Mouse (Mus musculus) small intestine, adult 2 months (tissue): ENCODE data around the gene Rpl37. TPM values are rescaled to one million over a fixed set of nuclear protein-coding genes. Genes with fewer than 3 reads are reported as not detected.

Source experiments
- H3K27ac ChIP-seq: fragments of 200-500 bp; 2 replicates; pipeline ENCODE4 v1.5.1; 2012; ENCODE audit warnings: low read depth, low read length, control low read depth, inconsistent platforms; ENCODE audit not compliant: insufficient read depth
- H3K27me3 ChIP-seq: fragments of 200-500 bp; 2 replicates; pipeline ENCODE4 v1.6.1; 2012; ENCODE audit warnings: mild to moderate bottlenecking, moderate library complexity, low read length, inconsistent platforms; ENCODE audit not compliant: control insufficient read depth, insufficient read depth
- H3K36me3 ChIP-seq: fragments of 200-500 bp; 2 replicates; pipeline ENCODE4 v1.6.1; 2012; ENCODE audit warnings: mild to moderate bottlenecking, low read length, control low read depth, inconsistent platforms; ENCODE audit not compliant: control insufficient read depth, insufficient read depth
- H3K4me1 ChIP-seq: fragments of 200-500 bp; 2 replicates; pipeline ENCODE4 v1.6.1; 2012; ENCODE audit warnings: low read length, inconsistent platforms, mixed read lengths; ENCODE audit not compliant: control insufficient read depth, insufficient read depth, insufficient read length
- H3K4me3 ChIP-seq: fragments of 200-500 bp; 2 replicates; pipeline ENCODE4 v1.5.1; 2012; ENCODE audit warnings: low read depth, mild to moderate bottlenecking, control low read depth, inconsistent platforms, low read length, moderate library complexity
- CTCF ChIP-seq: fragments of 200-500 bp; IDR thresholded peaks from 2 replicates; pipeline ENCODE4 v1.5.1; 2012; ENCODE audit warnings: low read depth, mild to moderate bottlenecking, control low read depth, inconsistent platforms, low read length, moderate library complexity, mixed read lengths; ENCODE audit not compliant: insufficient replicate concordance, insufficient read length; ENCODE audit errors: extremely low read depth
- POLR2A ChIP-seq: fragments of 200-500 bp; IDR thresholded peaks from 2 replicates; pipeline ENCODE4 v1.6.1; 2012; ENCODE audit warnings: low read depth, mild to moderate bottlenecking, control low read depth, inconsistent platforms, low read length, moderate library complexity
- WGBS: fragments of 180-500 bp; shearing (Covaris S2); methylation state at CpG from one replicate; pipeline ENCODE4 v1.1.7; 2018; 5-methylcytosine and 5-hydroxymethylcytosine counted together
- polyA plus RNA-seq: library from polyadenylated mRNA; depleted of rRNA; stranded (reverse); fragments of >200 nt; gene quantifications from 2 replicates; pipeline ENCODE4 v1.2.3, GENCODE M21; 2012

Rpl37 gene
- polyA plus RNA-seq, 1 experiment, result 563 TPM

DNA sequence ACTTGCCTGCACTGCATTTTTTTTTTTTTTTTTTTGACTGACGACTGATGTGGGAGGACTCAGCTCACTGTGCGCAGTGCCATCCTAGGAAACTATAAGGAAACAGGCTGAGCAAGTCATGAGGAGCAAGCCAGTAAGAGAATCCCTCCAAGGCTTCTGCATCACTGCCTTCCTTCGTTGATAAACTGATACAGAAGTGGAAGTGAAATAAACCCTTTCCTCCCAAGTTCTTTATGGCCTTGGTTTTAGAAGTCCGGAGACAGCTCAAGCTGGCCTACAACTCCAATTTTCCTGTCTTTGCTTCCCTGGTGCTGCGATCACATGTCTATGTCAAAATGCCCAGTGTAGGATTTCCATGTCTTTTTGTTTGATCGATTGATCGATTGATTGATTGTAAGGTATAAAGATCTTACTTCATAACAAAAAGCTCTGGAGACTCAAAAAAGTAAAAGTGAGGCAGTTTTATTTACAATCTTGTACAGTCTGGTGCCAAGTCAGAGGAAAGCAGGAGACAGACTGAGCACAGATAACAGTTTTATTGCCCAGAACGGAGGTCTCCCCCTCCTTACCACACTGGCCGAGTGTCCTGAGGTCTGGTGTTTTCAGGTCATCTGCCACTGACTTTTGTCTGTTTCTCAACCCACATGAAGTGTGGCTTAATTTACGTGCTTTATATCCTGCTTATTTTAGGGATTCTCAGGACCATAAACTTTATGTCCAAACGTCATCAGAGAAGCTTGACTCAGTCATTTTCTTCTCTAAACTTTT, 20.7 kb upstream of the Rpl37 start:
- TF ChIP-seq CTCF (no peak), POLR2A (no peak)
- no peak overlapping the region for H3K4me3 ChIP-seq
- H3K27me3 ChIP-seq, result no peaks in the 10 kb centered on the region
- no peaks in the 10 kb centered on the region for H3K4me1 ChIP-seq
- no peak overlapping the region for H3K27ac ChIP-seq
- peaks cover 14% of the 10 kb centered on the region for H3K36me3 ChIP-seq
- WGBS, result 75% methylated on average over 11 of the region's 11 CpGs

DNA sequence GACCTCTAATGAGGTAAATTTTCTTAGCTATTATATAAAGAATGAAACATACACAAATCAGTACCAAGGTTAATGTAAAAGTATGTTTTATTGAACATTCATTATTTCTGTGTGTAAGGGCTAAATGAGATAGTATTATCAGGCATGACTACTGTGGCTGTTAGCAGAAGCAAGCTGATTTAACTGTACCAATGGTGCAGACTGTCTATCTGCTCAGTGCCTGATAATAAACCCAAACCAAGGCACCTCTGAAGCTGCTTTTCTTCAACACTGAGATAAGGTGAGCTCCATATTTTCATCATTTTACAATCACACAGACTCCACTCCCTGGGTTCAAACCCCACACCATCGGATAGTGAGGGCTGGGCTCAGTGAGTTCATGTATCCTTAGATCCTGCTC, 19.1 kb upstream of the Rpl37 start:
- Histone ChIP-seq H3K27ac (no peak overlapping the region), H3K4me1 (no peaks in the 10 kb centered on the region), H3K4me3 (no peak overlapping the region), H3K27me3 (no peaks in the 10 kb centered on the region), H3K36me3 (peaks cover 14% of the 10 kb centered on the region)
- no peak for TF ChIP-seq POLR2A
- TF ChIP-seq CTCF, result no peak
- WGBS, result 95% methylated on average over 1 of the region's 1 CpGs

- H3K4me3 ChIP-seq, result no peak overlapping the region
- no peaks in the 10 kb centered on the region for H3K4me1 ChIP-seq
- TF ChIP-seq POLR2A (no peak), CTCF (no peak)
- WGBS, result 94% methylated on average over 4 of the region's 4 CpGs
- no peak overlapping the region for H3K27ac ChIP-seq
- peaks cover 23% of the 10 kb centered on the region for H3K36me3 ChIP-seq
- H3K27me3 ChIP-seq, result no peaks in the 10 kb centered on the region
These were observed 14.1 kb upstream of the Rpl37 start for GRCm38 (mm10) chr15:5102312-5102711.

GRCm38 (mm10) chr15:5105891-5106290, 10.6 kb upstream of the Rpl37 start:
- WGBS, result 82% methylated on average over 6 of the region's 6 CpGs
- Histone ChIP-seq H3K36me3 (peaks cover 9% of the 10 kb centered on the region), H3K27me3 (no peaks in the 10 kb centered on the region), H3K27ac (no peak overlapping the region), H3K4me1 (no peaks in the 10 kb centered on the region), H3K4me3 (no peak overlapping the region)
- TF ChIP-seq POLR2A (no peak), CTCF (no peak)

DNA sequence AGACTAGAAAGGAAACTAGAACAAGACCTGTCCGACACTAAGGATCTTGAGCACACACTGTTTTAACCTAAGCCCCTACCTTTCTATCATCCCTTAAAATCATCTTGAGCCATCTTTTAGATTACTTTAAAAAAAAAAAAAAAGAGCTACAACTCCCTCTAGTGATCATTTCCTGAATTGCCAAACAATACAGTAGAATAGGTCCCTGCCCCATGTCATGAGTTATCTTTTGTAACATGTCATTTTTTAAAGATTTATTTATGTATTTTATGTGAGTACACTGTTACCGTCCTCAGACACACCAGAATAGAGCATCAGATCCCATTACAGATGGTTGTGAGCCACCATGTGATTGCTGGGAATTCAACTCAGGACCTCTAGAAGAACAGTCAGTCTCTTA, 10.2 kb upstream of the Rpl37 start:
- WGBS, result 49% methylated on average over 2 of the region's 2 CpGs
- Histone ChIP-seq H3K4me1 (no peaks in the 10 kb centered on the region), H3K4me3 (no peak overlapping the region), H3K27me3 (no peaks in the 10 kb centered on the region), H3K36me3 (peaks cover 9% of the 10 kb centered on the region), H3K27ac (no peak overlapping the region)
- TF ChIP-seq POLR2A (no peak), CTCF (no peak)

DNA sequence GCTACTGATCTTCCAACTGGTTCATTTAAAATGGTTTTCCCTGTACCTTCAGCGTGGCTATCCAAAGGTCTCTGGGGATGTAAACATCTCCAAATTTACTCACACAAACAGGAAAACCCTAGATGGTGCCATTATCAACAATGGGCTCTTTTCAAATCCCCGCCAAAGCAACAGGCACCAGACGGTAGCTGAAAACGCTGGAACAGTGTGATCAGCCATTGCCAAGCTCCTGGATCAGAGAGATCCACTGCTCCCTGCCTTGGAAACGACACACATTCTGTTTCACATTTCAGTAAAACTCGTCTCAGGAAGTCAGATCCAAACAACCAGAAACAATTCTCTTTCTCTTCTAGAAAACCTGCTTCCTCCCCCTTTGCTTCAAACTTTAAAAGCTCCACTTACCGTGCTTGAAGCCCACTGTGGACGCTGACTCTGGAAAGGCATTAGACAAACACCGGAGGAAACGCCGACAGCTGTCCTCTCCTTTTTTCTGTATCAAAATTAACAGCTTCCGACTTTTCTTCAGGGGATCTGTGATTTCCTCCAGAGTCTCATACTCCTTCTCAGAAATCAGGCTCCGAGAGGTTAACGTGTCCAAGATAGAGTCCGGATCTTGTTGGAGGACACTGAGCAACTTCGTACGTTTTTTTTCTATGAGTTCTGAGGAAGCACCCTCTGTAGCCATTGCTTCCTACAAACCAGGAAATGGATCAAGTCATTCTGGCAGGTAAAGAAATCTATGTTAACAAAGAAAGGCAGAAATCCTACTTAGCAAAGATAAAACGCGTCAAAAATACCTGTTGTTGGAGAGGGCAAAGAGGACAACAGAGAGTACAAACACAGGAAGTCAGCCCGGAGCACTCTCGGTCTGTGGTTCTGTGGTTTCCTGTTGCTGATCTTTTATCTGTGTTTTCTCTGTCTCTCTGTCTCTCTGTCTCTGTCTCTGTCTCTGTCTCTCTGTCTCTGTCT, 8.5 kb upstream of the Rpl37 start, which contains the start of gene Card6:
TSS of gene Card6 (minus strand) at position 854 of the 969 bp plus-strand sequence.
- 39% methylated on average over 21 of the region's 21 CpGs for WGBS
- Histone ChIP-seq H3K4me3 (peak within 1 kb of the TSS; percentile 70), H3K36me3 (peaks cover 9% of the 10 kb centered on the region), H3K4me1 (no peaks in the 10 kb centered on the region), H3K27me3 (no peaks in the 10 kb centered on the region), H3K27ac (peak within 1 kb of the TSS; percentile 87)
- no peak for TF ChIP-seq CTCF
- TF ChIP-seq POLR2A, result no peak

DNA sequence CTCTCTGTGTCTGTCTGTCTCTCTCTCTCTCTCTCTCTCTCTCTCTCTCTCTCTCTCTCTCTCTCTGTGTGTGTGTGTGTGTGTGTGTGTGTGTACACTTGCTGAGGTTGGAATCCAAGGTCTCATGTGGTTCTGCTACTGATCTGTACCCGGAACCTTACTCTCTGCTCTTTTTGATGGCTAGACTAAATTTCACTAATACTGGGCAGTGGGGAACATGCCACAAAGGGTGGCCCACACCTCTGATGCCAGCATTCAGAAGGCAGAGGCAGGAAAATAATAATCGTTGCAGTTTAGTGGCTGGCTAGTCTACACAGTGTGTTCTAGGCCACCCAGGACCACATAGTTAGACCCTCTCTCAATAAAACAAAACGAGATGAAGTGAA, 7.8 kb upstream of the Rpl37 start:
- Histone ChIP-seq H3K27me3 (no peaks in the 10 kb centered on the region), H3K4me3 (no peak overlapping the region), H3K27ac (peak overlapping the region; percentile 87), H3K36me3 (peaks cover 9% of the 10 kb centered on the region), H3K4me1 (no peaks in the 10 kb centered on the region)
- TF ChIP-seq POLR2A, result no peak
- no peak for TF ChIP-seq CTCF
- 53% methylated on average over 3 of the region's 3 CpGs for WGBS
